Mouse (Mus musculus) layer of hippocampus, adult 8-10 months (tissue): ENCODE measurements around the gene Tcf12. TPM values are rescaled to one million over a fixed set of nuclear protein-coding genes. Genes with fewer than 3 reads are reported as not detected.
A peak's percentile ranks its signal among the peaks of the same experiment; 100 is the strongest.

Experiments
- DNase-seq, 2 experiments: peaks; one replicate each; pipeline ENCODE4 v3.0.0; 2022; ENCODE audit warnings: low spot score in 2 of 2
- total RNA-seq, 4 experiments: library from RNA; stranded (reverse); gene quantifications; 2 replicates each; pipeline ENCODE4 v1.2.4; 2022

Gene Tcf12
- total RNA-seq, 4 experiments from 2014 or later = 54.6 to 66.6 (median 58.7) TPM

DNA sequence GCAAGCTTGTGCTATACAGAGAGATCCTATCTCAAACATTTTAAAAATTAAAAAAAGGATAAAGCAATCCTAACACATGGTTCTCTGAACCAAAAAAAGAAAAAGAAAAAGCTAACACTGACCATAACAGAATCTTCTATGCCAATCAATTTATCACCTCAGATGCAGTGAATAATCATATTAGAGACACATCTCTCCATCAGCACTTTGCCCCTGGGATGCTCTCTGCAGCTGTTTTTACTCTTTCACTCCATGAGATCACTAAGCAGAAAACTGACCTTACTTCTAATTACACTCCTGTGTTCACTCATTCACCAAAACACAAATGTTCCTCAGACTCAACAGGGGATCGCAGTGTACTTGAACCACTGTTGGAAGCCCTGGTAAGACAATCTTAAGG, 128.8 kb downstream of the Tcf12 start:
- DNase-seq = no peak

DNA sequence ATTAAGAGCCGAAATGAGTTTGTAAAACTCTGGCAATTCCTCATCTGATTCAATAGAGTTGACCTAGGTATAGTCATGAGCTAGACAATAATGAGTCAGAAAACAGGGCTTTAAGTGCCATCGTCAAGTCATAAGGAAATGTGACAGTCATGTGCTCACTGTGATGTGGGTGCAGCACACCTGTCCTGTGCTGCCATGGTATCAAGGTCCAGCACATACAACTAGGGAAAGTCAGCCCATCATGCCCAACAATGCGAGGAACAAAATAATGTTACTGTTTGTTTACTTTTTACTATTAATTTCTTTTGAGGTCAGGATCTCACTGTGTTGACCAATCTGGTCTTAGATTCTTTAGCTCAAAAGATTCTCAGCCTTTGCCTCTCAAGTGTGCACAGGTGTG, 130.6 kb downstream of the Tcf12 start:
- DNase-seq = no peak

DNA sequence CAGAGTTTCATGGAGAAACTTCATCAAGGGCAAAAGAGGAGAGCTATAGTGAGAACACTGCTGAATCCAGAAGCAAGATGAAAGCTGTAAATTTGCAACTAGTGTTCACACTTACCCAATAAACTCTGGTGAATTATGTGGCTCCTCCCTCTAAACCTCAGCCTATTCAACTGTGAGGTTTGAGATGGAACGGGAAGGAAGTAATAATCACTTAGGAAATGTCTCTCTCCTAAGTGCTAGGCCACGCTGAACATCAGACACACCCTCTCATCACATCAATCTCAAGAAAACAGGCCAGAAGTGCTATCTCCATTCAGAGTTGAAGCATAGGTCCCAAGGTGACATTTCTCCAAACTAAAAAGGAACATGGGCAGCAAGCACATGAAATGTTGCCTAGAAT, 131.1 kb downstream of the Tcf12 start:
- DNase-seq = no peak

DNA sequence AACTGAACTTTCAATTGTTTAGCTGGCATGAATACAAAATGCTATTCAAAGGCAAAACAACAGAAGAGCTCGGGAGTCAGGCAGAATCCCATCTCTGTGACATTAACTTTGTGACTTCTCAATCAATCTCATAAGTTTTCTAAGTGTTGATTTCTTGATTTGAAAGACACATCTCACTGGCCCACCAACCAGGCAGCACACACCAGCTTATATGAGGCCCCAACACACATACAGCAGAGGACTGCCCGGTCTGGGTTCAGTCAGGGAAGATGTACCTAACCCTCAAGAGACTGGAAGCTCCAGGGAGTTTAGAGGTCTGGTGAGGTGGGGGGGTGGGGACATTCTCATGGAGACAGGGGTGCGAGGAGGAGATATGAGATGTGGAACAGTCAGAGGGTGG, 132.8 kb downstream of the Tcf12 start:
- no peak for DNase-seq

DNA sequence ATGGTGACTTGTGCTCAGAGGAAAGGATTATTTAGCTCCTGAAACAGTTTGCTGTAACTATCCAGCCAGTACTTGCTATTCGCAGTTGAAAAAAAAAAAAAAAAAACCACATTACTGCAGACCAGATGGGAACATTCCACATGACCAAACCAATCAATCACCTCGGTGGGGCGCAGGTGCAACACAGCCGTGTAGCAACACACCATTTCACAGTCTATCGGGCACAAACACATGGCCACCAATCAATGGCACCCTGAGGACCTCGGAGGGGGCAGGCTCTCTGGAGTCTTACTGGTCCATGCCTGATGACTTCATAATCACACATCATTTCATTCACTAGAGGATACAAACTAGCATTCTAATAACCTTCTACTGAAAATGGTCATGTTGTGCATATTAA, 135.6 kb downstream of the Tcf12 start:
- DNase-seq = peak; percentile 21 to 22

DNA sequence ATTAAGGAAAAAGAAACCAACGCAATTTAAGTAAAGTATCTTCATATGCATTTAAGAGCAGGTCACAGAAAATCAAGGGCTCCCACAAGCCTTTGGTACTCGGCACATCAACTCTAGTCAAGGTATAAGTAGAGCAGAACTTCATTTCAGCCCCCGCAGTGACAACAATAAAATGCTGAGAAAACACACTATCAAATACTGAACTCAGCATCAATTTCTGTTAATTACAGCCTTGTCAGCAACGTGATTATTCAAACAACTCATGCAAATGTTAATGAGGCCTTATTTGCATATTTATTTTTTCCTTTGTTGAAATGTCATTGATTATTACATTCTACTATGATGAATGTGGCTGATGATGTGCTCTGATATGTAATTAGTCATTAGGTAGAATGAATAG, 136.5 kb downstream of the Tcf12 start:
- DNase-seq = no peak

DNA sequence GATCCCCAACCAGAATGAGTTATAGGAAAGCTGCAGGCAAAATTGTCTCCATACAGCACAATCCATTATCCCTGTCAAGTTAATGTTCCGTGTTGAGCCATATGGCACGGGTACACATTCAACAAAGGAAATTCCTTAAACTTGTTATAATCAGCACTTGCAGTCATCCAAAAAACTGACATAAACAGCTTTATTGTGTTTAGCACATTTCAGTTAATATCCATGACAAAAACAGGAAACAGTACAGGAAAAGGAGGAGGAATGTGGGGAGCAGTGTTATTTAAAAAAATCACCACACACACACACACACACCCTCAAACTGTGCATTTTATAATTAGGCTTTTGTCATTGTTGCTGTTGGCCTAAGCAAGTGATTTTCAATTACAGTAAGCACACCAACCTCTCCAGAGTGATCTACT, 137.1 kb downstream of the Tcf12 start:
- no peak for DNase-seq

DNA sequence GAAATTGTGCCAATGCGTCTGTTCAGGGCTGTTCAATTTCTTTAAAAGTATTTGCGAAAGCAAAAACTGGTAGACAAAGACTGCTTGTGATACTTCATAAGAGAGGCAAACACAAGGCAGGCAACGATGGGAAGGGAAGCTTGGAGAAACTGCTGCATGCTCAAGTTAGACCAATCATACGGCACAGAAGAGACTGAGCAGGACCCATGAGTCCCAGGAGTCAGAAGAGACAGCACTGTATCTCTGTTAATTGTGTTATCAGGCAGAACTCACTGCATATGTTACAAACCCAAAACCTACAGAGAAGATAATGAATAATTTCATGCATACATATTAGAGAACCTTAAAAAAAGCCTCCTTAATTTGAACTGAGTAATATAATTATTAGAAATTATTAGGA, 147.6 kb downstream of the Tcf12 start:
- no peak for DNase-seq

DNA sequence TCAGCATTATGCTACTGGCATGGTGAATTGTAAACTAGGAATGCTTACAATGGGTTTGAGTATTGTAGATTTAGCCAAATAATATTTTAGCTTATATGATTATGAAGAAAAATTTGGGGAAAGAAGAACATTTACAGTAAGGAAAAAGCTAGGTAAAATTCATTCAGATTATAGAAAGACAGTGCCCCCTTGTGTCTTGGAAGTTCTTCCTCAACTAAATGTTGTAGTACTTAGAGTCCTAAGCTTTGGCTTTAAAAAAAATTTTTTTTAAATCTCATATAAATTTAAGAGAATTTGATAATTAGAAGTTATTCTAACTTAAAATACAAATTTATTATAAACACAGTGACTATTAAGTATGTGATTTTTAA, 151.7 kb downstream of the Tcf12 start:
- no peak for DNase-seq

DNA sequence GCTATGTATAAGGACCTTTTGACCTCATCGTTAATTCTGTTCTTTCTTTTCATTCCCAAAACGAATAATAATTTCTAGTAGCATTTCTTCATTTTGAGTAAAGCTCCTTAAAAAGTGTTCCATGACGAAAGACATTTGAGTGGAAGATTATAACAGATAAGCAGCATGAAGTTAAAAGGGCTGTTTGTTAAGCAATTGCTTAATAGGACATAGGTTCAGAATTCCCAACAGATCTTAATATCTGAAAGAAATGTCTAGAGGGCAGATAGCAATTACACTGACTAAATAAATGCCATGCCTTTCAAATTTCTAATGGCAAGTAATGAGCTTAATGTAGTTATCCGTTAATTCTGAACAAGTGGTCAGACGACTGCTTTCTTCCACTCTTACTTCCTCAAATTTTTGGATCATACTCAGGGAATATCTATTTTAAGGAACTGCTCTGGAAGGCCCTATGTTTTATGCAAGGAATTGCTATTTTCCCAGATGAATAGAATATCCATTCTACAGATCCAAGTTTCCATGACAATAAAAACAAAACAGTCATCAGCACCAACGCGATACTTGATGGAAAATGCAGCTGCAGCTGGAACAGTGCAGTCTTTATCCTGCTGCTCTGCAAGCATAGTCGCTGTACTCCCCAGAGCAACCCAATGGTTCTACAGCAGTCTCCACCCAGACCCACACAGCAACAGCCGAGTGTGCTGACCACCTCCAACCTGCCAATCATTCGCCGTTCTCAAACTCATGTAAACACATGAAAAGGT, 152.2 kb downstream of the Tcf12 start:
- DNase-seq = peak; percentile 41 to 52

DNA sequence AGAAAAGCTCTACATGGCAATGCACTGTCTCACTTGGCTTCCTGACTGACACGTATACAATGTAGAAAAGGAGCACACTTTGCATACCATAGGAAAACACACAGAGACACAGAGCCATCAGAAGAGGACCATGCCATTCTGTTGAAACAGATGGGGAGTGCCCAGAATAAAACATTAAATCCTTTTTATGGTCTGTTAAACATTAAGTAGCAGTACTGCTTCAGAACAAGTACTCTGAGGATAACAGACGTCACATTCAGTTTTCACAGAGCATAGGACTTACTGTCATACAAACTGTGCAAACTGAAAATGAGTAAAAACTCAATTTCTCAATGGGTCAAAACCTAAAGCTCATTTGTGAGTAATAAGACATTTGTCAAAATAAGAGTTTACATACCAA, 158.5 kb downstream of the Tcf12 start:
- DNase-seq = no peak

DNA sequence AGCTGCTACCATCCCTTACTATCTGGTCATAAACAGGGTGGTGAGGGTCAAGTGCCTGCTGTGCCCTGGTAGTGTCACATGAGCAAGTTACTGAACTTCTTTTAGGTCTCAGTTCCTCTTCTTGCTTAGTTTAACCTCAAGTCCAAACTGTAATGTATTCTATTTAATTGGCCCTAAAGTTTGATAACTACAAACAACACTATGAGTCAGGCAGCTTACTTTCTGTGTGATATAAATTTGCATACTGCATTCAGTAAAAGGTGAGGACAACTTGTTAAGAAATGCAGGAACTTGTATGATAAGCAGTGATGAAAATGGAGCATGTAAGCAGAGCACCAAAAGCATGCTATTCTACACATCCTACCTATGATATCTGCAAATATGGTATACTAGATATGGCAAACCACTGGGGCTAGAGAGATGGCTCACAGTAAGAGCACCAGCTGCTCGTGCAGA, 159.0 kb downstream of the Tcf12 start:
- no peak for DNase-seq

DNA sequence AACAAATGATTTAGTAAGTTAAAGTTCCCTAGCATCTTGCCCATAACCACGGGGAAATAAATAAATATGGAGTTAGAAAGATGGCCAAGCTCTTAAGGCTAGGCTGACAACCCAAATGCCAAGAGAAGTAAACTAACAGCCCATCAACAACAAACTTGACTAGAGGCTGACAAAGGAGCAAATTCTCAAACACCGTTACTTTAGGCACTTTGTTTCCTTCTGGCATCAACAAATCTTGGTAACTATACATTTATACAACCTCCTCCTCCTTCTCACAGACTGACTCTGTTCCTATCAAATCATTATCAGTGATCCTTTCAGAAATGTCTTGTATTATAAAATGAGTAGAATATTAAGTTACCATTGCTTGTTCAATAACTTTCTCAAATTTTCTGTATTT, 159.7 kb downstream of the Tcf12 start:
- no peak for DNase-seq

DNA sequence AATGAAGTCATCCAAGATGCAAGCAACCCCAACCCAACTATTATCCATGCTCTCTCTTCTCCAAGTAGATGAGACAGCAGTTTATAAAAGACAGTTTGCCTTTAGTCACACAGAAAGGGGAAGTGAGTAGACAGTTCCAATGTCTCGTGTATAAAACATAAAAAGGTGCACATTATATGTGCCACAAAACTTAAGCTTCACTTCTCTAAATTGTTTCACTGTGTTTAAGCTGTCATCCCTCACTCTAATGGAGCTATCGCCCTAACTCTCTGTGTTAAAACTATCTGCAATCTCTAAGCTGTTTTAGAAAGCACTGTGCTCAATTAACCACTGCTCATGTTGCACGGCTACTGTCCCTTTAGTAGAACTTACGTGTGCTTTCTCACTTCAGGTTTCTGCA, 160.3 kb downstream of the Tcf12 start:
- DNase-seq = no peak

DNA sequence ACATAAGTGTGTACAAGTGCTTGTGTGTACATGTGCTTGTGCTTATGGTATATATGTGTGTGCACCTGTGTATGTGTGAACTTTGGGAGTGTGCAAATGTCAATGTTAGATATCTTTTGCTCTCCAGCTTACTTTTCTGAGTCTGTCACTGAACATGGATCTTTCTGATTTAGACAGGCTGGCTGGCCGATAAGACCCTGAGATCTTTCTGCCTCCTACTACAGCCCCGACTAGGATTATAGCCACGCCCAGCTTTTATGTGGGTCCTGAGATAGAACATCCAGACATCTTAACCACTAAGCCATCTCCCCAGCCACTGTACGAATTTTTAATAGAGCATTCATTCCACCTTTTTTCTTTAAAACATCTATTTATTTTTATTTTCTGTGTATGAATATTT, 166.9 kb downstream of the Tcf12 start:
- DNase-seq = no peak

DNA sequence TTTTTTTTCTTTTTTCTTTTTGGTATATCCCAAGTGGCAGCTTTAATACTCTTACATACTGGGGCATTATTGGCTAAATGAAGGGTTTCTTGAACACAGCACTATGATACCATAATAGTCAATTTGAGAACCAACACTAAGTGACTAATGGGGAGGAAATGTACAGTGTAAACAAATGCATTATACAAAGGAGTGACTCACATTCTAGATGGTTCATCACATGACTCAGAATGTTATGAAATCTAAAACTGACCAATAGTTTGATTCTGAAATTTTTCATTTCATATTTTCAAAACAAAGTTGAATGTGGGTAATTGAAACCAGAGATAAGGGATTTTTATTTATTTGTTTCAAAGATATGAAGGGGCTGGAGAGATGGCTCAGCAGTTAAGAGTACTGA, 169.2 kb downstream of the Tcf12 start:
- DNase-seq = no peak

DNA sequence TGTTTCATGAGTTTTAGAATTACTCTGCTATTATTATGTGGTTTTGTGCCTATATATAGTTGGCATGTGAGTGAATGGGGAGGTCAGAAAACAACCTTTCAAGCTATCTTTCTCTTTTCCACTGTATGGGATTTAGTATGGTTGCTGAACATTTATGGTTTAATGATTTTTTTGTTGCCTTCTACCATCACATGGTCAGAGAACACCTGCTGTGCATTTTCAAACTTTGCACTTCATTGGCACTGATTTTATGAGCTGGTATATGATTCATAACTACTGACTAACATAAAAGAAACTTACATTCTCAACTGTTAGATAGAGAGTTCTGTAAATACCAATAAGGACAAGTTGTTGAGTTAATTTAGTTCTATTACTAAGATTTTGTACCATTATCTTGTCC, 171.7 kb downstream of the Tcf12 start:
- DNase-seq = no peak

DNA sequence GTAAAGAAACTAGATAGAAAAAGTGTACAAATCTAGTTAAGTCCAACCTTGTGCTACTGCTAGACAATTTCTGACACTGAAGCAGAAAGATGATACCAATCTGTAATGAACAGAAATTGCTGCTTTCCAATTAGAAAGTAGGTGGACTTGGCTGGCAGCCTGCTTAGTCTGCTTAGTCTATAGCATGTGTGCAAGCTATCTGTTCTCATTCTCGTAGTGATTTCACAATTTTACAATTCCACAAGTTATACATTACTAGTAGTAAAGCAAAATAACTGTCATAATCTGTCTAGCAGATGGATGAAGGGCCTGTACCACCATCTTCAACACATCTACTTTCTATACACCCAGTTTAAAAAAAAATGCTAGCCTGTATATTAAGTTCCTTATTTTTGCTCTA, 175.5 kb downstream of the Tcf12 start:
- peak in 1 of 2 experiments; percentile 17 for DNase-seq

DNA sequence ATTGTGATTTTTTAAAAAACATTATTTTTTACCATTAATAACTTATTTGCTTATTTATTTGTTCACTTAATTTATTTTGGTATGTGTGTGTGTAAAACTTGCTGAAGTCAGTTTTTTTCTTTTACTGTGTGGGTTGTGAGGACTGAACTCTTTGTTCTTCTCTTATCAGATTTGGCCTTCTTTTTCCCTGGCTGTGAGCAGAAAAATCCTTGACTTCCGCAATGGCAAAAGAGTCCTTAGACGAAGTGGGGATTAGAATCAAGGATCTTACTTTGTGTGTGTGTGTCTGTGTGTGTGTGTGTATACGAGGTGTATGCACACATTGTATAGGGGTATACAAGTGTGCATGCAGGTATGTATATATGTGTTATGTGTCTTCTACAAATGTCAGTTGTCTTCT, 176.8 kb downstream of the Tcf12 start:
- DNase-seq = no peak

DNA sequence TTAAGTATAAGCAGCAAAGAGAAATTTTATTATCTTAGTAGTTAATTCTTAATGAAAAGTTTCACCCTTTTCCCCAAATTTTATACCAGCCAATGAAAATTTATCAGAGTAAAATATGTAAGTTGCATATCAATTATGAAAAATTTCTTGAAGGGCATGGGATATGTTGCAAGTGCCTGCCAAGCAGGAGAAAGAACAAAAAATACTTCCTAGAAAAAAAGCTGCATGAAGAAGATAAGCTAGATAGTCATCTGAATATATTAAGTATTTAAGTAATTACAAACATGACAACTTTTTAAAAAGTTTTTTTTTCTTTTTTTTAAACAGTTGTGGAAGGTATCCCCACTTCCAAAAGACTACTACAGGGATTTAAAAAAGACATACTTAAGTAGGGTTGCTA, 179.7 kb downstream of the Tcf12 start:
- no peak for DNase-seq

DNA sequence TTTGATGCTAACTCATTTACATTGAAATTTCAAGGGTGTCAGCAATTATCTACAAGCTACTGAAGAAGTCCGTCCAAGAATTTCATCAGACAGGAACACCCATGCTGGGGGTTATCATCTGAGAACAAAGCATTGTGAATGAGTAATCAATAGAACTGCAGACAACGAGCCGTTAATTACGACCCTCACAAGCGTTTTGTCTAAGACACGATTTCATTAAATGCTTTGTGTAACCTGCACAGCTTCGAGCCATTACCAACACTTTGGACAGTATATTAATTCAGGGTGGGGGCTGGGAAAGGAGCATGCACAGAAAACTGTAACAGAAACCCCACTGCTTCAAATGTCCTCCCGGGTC, 180.3 kb downstream of the Tcf12 start:
- no peak for DNase-seq

DNA sequence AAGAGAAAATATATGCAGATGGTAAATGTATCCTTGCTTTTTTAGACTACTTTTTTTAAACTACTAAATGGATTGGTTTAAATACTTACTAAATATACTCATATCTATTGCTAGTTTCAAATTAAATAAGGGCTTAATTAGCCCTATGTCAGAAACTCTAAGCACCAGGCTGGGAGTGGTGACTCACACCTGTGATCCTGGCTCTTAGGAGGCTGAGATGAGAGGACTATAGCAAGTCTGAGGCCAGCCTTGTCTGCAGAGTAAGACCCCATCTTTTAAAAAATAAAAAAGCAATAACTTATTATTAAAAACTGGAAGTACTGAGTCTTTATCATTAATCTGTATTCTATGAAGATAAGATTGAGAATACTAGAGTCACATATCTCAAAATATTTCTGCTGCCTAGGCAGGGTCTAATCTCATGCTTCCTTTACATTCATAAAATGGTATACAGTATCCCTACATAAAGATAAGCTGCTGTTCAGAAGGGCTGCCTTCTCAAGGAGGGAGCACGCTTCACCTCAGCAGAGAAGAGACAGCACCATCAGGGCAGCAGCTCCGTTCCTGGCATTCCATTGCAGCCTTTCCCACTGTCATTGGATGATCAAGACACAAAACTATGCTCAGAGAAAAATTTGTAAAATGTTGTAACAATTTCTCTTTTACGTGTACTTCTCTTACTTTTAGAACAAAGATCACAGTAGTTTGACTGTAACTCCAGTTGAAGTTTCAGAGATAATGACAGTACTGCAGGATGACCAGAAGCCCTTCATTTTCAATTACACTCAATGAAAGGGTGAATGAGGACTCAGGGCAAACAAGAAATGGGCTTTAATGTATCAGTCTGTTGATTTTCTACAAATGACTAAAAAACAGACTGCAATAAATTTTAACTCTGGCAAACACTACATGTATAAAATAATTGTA, 181.0 kb downstream of the Tcf12 start:
- no peak for DNase-seq

DNA sequence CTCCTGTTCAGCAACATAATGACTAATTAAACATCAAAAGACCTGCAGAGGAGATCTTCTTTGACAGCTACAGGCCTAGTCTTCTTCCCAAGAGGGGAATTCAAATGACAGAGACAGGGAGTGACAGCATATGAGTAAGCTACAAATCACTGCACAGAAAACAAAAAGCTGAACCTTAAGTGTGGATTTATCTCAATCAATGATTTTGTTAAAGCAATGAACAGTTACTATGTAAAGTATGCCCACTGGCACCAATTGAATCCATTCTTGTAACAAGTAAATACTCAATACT, 195.1 kb downstream of the Tcf12 start:
- no peak for DNase-seq
